Mouse (Mus musculus) kidney, adult 2 months (tissue): ENCODE data around the gene Casq1.

ENCODE experiments used
- CTCF ChIP-seq: fragments of 200-500 bp; conservative IDR thresholded peaks from 2 replicates; pipeline ENCODE4 v1.5.1; 2011; ENCODE audit warnings: low read depth, mild to moderate bottlenecking, control low read depth, low read length, moderate library complexity, mixed read lengths; ENCODE audit not compliant: insufficient read depth, insufficient read length
- POLR2A ChIP-seq: fragments of 200-500 bp; IDR thresholded peaks from one replicate; pipeline ENCODE4 v1.6.1; 2011; ENCODE audit warnings: low read depth, low read length, control low read depth

GRCm38 (mm10) chr1:172159970-172160369, 59.7 kb downstream of the Casq1 start:
- TF ChIP-seq POLR2A = no peak
- no peak for TF ChIP-seq CTCF
